Mouse (Mus musculus): ENCODE measurements around the gene Caln1. TPM values are rescaled to one million over a fixed set of nuclear protein-coding genes. Genes with fewer than 3 reads are reported as not detected.
"Not testable (repeated sequence)": the region's sequence is repeated elsewhere in the genome, so short reads cannot be mapped to it uniquely, and the experiment has no call there.

The Caln1 gene
- total RNA-seq, 2 experiments from 2014 or later: not detected

GRCm38 (mm10) chr5:130515395-130515794 lies 146.1 kb downstream of the Caln1 start:
- ATAC-seq (ENCODE audit: poor library complexity, severe bottlenecking): no peak

- ATAC-seq (ENCODE audit: poor library complexity, severe bottlenecking): no peak
These were observed 151.3 kb downstream of the Caln1 start for GRCm38 (mm10) chr5:130520527-130520926.

- ATAC-seq (ENCODE audit: poor library complexity, severe bottlenecking): no peak
These were observed 158.2 kb downstream of the Caln1 start for GRCm38 (mm10) chr5:130527416-130527815.

- ATAC-seq (ENCODE audit: poor library complexity, severe bottlenecking): no peak
These were observed 178.2 kb downstream of the Caln1 start for GRCm38 (mm10) chr5:130547496-130547895.

- ATAC-seq (ENCODE audit: poor library complexity, severe bottlenecking): no peak
These were observed 184.7 kb downstream of the Caln1 start for GRCm38 (mm10) chr5:130553916-130554315.

- no peak for ATAC-seq (ENCODE audit: poor library complexity, severe bottlenecking)
These were observed 193.9 kb downstream of the Caln1 start for GRCm38 (mm10) chr5:130563146-130563545.

GRCm38 (mm10) chr5:130566002-130566401 lies 196.7 kb downstream of the Caln1 start:
- ATAC-seq (ENCODE audit: poor library complexity, severe bottlenecking): no peak

GRCm38 (mm10) chr5:130577581-130577980 lies 208.3 kb downstream of the Caln1 start:
- ATAC-seq (ENCODE audit: poor library complexity, severe bottlenecking): no peak

- no peak for ATAC-seq (ENCODE audit: poor library complexity, severe bottlenecking)
These were observed 214.8 kb downstream of the Caln1 start for GRCm38 (mm10) chr5:130584042-130584441.

- no peak for ATAC-seq (ENCODE audit: poor library complexity, severe bottlenecking)
These were observed 217.0 kb downstream of the Caln1 start for GRCm38 (mm10) chr5:130586257-130586656.

GRCm38 (mm10) chr5:130596541-130596940 lies 227.3 kb downstream of the Caln1 start:
- no peak for ATAC-seq (ENCODE audit: poor library complexity, severe bottlenecking)

GRCm38 (mm10) chr5:130613657-130614056 lies 244.4 kb downstream of the Caln1 start:
- peak; percentile 59; the same call in 1 of the 2 replicates for ATAC-seq (ENCODE audit: poor library complexity, severe bottlenecking)

GRCm38 (mm10) chr5:130614209-130614608 lies 245.0 kb downstream of the Caln1 start:
- no peak for ATAC-seq (ENCODE audit: poor library complexity, severe bottlenecking)

GRCm38 (mm10) chr5:130620060-130620459 lies 250.8 kb downstream of the Caln1 start:
- ATAC-seq (ENCODE audit: poor library complexity, severe bottlenecking): no peak

GRCm38 (mm10) chr5:130623206-130623605 lies 254.0 kb downstream of the Caln1 start:
- no peak for ATAC-seq (ENCODE audit: poor library complexity, severe bottlenecking)

GRCm38 (mm10) chr5:130627800-130628199 lies 258.5 kb downstream of the Caln1 start:
- no peak for ATAC-seq (ENCODE audit: poor library complexity, severe bottlenecking)

GRCm38 (mm10) chr5:130635397-130635796 lies 266.1 kb downstream of the Caln1 start:
- ATAC-seq (ENCODE audit: poor library complexity, severe bottlenecking): no peak

- no peak for ATAC-seq (ENCODE audit: poor library complexity, severe bottlenecking)
These were observed 272.6 kb downstream of the Caln1 start for GRCm38 (mm10) chr5:130641881-130642280.

GRCm38 (mm10) chr5:130646126-130646525 lies 276.9 kb downstream of the Caln1 start:
- not testable (repeated sequence) for ATAC-seq (ENCODE audit: poor library complexity, severe bottlenecking)

GRCm38 (mm10) chr5:130658141-130658540 lies 288.9 kb downstream of the Caln1 start:
- no peak for ATAC-seq (ENCODE audit: poor library complexity, severe bottlenecking)

GRCm38 (mm10) chr5:130666091-130666490 lies 296.8 kb downstream of the Caln1 start:
- no peak for ATAC-seq (ENCODE audit: poor library complexity, severe bottlenecking)

- no peak for ATAC-seq (ENCODE audit: poor library complexity, severe bottlenecking)
These were observed 303.3 kb downstream of the Caln1 start for GRCm38 (mm10) chr5:130672588-130672987.

GRCm38 (mm10) chr5:130673092-130673491 lies 303.8 kb downstream of the Caln1 start:
- no peak for ATAC-seq (ENCODE audit: poor library complexity, severe bottlenecking)

All from megakaryocyte, adult 5-6 weeks (primary cell).